ENCODE assay signal across 12 mouse cellular contexts in the genomic region with DNA sequence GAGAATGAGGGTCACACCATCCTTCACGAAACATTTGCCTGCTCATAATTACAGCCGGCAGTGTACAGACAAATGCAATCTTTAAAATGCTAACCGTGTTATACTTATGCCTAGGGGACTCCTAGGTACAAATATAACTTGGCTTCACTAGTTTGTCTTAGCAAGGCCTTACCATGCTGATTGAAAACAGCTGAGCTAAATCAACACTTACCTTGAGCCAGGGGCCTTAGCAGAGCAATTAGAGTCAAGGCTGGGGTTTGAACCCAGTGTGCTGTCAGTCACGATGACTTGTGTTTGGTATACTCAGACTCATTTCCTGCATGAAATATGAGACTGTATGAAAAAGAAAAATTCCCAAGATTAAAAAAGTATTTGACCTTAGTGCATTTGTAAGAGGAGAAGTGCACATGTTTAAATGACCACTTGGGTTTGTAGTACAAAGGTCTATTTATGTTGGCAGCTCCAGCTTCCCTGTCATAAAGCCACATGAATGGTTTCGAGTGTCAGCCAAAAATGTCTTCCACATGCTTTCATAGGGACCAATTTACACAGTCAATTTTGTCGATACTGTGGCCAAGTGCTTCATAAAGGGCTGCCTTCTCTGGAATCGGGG.
DNase-seq lines count a peak whose midpoint lies in the region; ATAC-seq and TF ChIP-seq lines count a peak whose summit lies in the region.
"Had no signal": no experiment of that assay in that cellular context is flagged by ENCODE, and none has a peak within 500 bp of the region (broad histone marks: within the 10 kb centered on the region; RNA-seq: fewer than 3 reads in every experiment).

No protein-coding gene starts in this region.

- no peaks in the 10 kb centered on the region for H3K79me3 ChIP-seq in C2C12 (ENCODE audit: low read depth)

- WGBS in forebrain, embryonic 14.5 days = 81% methylated on average over 7 of the region's 7 CpGs
- WGBS in forebrain, embryonic 16.5 days = 71% methylated on average over 7 of the region's 7 CpGs
- WGBS in embryonic facial prominence, embryonic 14.5 days = 7% methylated on average over 7 of the region's 7 CpGs
- WGBS in limb, embryonic 11.5 days = 18% methylated on average over 7 of the region's 7 CpGs

- H3ac ChIP-seq in C2C12 (ENCODE audit: control insufficient read depth, insufficient read length, low read depth) = no peak overlapping the region

- H3K4me1 ChIP-seq in forebrain, embryonic 14.5 days (ENCODE audit: control insufficient read depth, insufficient read depth, low read length) = no peaks in the 10 kb centered on the region
- no peaks in the 10 kb centered on the region for H3K4me1 ChIP-seq in forebrain, embryonic 16.5 days (replicated peaks; ENCODE audit: control insufficient read depth, insufficient read depth, low read length)
- H3K4me1 ChIP-seq in embryonic facial prominence, embryonic 14.5 days (ENCODE audit: control insufficient read depth, insufficient read depth, low read length) = peaks cover 10% of the 10 kb centered on the region; the same call in 1 of the 2 replicates
- H3K4me1 ChIP-seq in limb, embryonic 11.5 days (ENCODE audit: control insufficient read depth, insufficient read depth, low read length) = no peaks in the 10 kb centered on the region
- H3K4me1 ChIP-seq: liver, embryonic 15.5 days had no signal

- no peaks in the 10 kb centered on the region for H3K36me3 ChIP-seq in forebrain, embryonic 14.5 days (ENCODE audit: control insufficient read depth, insufficient read depth, low read length)
- H3K36me3 ChIP-seq in forebrain, embryonic 16.5 days (ENCODE audit: control insufficient read depth, insufficient read depth) = no peaks in the 10 kb centered on the region
- H3K36me3 ChIP-seq in C2C12 (ENCODE audit: control insufficient read depth, insufficient read depth) = no peaks in the 10 kb centered on the region
- no peaks in the 10 kb centered on the region for H3K36me3 ChIP-seq in embryonic facial prominence, embryonic 14.5 days (ENCODE audit: control insufficient read depth, insufficient read depth, low read length)
- no peaks in the 10 kb centered on the region for H3K36me3 ChIP-seq in limb, embryonic 11.5 days (ENCODE audit: control insufficient read depth, insufficient read depth, low read length)
- H3K36me3 ChIP-seq: liver, embryonic 15.5 days had no signal

- H3K27ac ChIP-seq in forebrain, embryonic 14.5 days (ENCODE audit: low read depth, low read length) = no peak overlapping the region
- no peak overlapping the region for H3K27ac ChIP-seq in forebrain, embryonic 16.5 days (ENCODE audit: low read length)
- H3K27ac ChIP-seq in embryonic facial prominence, embryonic 14.5 days (replicated peaks; ENCODE audit: low read depth, low read length) = no peak overlapping the region
- H3K27ac ChIP-seq in limb, embryonic 11.5 days (replicated peaks; ENCODE audit: low read depth, low read length) = peak overlapping the region; percentile 33; the same call in 1 of the 2 replicates
- H3K27ac ChIP-seq: layer of hippocampus, adult 2 months; liver, embryonic 15.5 days had no signal

- no peak overlapping the region for H3K9ac ChIP-seq in forebrain, embryonic 14.5 days (ENCODE audit: low read length)
- no peak overlapping the region for H3K9ac ChIP-seq in forebrain, embryonic 16.5 days (replicated peaks; ENCODE audit: low read depth, low read length)
- H3K9ac ChIP-seq in embryonic facial prominence, embryonic 14.5 days (ENCODE audit: low read depth, low read length) = no peak overlapping the region
- no peak overlapping the region for H3K9ac ChIP-seq in limb, embryonic 11.5 days (ENCODE audit: low read length)
- H3K9ac ChIP-seq: liver, embryonic 15.5 days had no signal

- no peaks in the 10 kb centered on the region for H3K79me2 ChIP-seq in C2C12 (ENCODE audit: control insufficient read depth, insufficient read depth)

- no peak overlapping the region for H3K4me3 ChIP-seq in forebrain, embryonic 14.5 days (ENCODE audit: low read depth, low read length)
- no peak overlapping the region for H3K4me3 ChIP-seq in forebrain, embryonic 16.5 days (replicated peaks; ENCODE audit: low read length)
- no peak overlapping the region for H3K4me3 ChIP-seq in C2C12 (ENCODE audit: insufficient read depth, poor library complexity, severe bottlenecking)
- H3K4me3 ChIP-seq in embryonic facial prominence, embryonic 14.5 days (ENCODE audit: low read depth, low read length) = no peak overlapping the region
- H3K4me3 ChIP-seq in limb, embryonic 11.5 days (ENCODE audit: low read depth, low read length) = no peak overlapping the region
- H3K4me3 ChIP-seq: layer of hippocampus, adult 2 months; liver, embryonic 15.5 days had no signal

- intact Hi-C loops in left cerebral cortex, postnatal 36 days (cut with DNase I) = no loop called here

- H3K9me3 ChIP-seq in forebrain, embryonic 14.5 days (replicated peaks; ENCODE audit: control insufficient read depth, low read length) = no peaks in the 10 kb centered on the region
- no peaks in the 10 kb centered on the region for H3K9me3 ChIP-seq in forebrain, embryonic 16.5 days (ENCODE audit: control insufficient read depth, low read length)
- H3K9me3 ChIP-seq in embryonic facial prominence, embryonic 14.5 days (ENCODE audit: control insufficient read depth, low read length) = no peaks in the 10 kb centered on the region
- H3K9me3 ChIP-seq in limb, embryonic 11.5 days (ENCODE audit: control insufficient read depth, low read length) = no peaks in the 10 kb centered on the region
- H3K9me3 ChIP-seq: liver, embryonic 15.5 days had no signal

- ATAC-seq in forebrain, embryonic 14.5 days = no peak
- no peak for ATAC-seq in forebrain, embryonic 16.5 days
- peak; percentile 95 for ATAC-seq in embryonic facial prominence, embryonic 14.5 days (ENCODE audit: low read depth)
- ATAC-seq in limb, embryonic 11.5 days (ENCODE audit: insufficient number of reproducible peaks, low FRiP score, low TSS enrichment, low read depth) = peak; percentile 98
- ATAC-seq in granulocyte monocyte progenitor cell, adult 5-6 weeks (replicated peaks; ENCODE audit: poor library complexity, severe bottlenecking) = no peak

- TF ChIP-seq CTCF in C2C12 (IDR thresholded peaks at IDR 0.05; ENCODE audit: control insufficient read depth, insufficient read depth, insufficient read length) = no peak

- no peak overlapping the region for H3K4me2 ChIP-seq in forebrain, embryonic 14.5 days (ENCODE audit: low read length)
- H3K4me2 ChIP-seq in forebrain, embryonic 16.5 days (ENCODE audit: low read length) = no peak overlapping the region
- no peak overlapping the region for H3K4me2 ChIP-seq in embryonic facial prominence, embryonic 14.5 days (ENCODE audit: low read depth, low read length)
- H3K4me2 ChIP-seq in limb, embryonic 11.5 days (ENCODE audit: low read depth, severe bottlenecking) = no peak overlapping the region
- H3K4me2 ChIP-seq: liver, embryonic 15.5 days had no signal

- no peaks in the 10 kb centered on the region for H3K27me3 ChIP-seq in forebrain, embryonic 14.5 days (replicated peaks; ENCODE audit: control insufficient read depth, insufficient read depth, low read length)
- no peaks in the 10 kb centered on the region for H3K27me3 ChIP-seq in forebrain, embryonic 16.5 days (replicated peaks; ENCODE audit: control insufficient read depth, insufficient read depth, low read length)
- H3K27me3 ChIP-seq in C2C12 (ENCODE audit: control insufficient read depth, insufficient read depth, insufficient read length) = no peaks in the 10 kb centered on the region
- no peaks in the 10 kb centered on the region for H3K27me3 ChIP-seq in embryonic facial prominence, embryonic 14.5 days (replicated peaks; ENCODE audit: control insufficient read depth, insufficient read depth, low read length)
- H3K27me3 ChIP-seq in limb, embryonic 11.5 days (ENCODE audit: control insufficient read depth, insufficient read depth, low read length) = no peaks in the 10 kb centered on the region
- H3K27me3 ChIP-seq: liver, embryonic 15.5 days had no signal

- DNase-seq in forebrain, embryonic 14.5 days (ENCODE audit: low spot score) = peak; percentile 5
- peak; percentile 96 for DNase-seq in embryonic facial prominence, embryonic 14.5 days (ENCODE audit: low spot score)
- peak; percentile 74 for DNase-seq in limb, embryonic 11.5 days (ENCODE audit: low spot score)
- DNase-seq in left cerebral cortex, postnatal 36 days (ENCODE audit: low spot score in 2 of 2) = no peak
- no peak for DNase-seq in yolk sac, embryonic 10.5 days (ENCODE audit: low spot score)
- DNase-seq: adrenal gland, postnatal 14 days; gastrocnemius, postnatal 14 days had no signal

TF ChIP-seq in C2C12, 6 proteins besides CTCF, POLR2A, EP300 and RAD21:
- TF ChIP-seq FOSL1 (IDR thresholded peaks at IDR 0.05; ENCODE audit: insufficient read depth, low read length, poor library complexity, severe bottlenecking) = no peak
- TF ChIP-seq USF1 (IDR thresholded peaks at IDR 0.05; ENCODE audit: low read depth) = no peak
- peak; percentile 14 for TF ChIP-seq MYOD1 (IDR thresholded peaks at IDR 0.05; ENCODE audit: control insufficient read depth, insufficient read length, low read depth)
- peak; percentile 58 for TF ChIP-seq MAX (IDR thresholded peaks at IDR 0.05)
- TF ChIP-seq CEBPB (IDR thresholded peaks at IDR 0.05; ENCODE audit: low read depth) = no peak
- no peak for TF ChIP-seq MYOG (IDR thresholded peaks at IDR 0.05; ENCODE audit: control insufficient read depth, extremely low read depth, insufficient read length)

Comparison
In these comparisons a context has a peak if more than half of its experiments do, and no peak if none do; other contexts are left out.
1. ATAC-seq: peak in embryonic facial prominence, embryonic 14.5 days (single experiment) and limb, embryonic 11.5 days (single experiment); none in forebrain, embryonic 14.5 days (single experiment), forebrain, embryonic 16.5 days (single experiment) and granulocyte monocyte progenitor cell, adult 5-6 weeks (single experiment).
2. DNase-seq: peak in forebrain, embryonic 14.5 days (single experiment), embryonic facial prominence, embryonic 14.5 days (single experiment) and limb, embryonic 11.5 days (single experiment); none in left cerebral cortex, postnatal 36 days (0 of 2) and yolk sac, embryonic 10.5 days (single experiment).